Mouse (Mus musculus): Measurements from ENCODE around the gene Serpina16.

DNA sequence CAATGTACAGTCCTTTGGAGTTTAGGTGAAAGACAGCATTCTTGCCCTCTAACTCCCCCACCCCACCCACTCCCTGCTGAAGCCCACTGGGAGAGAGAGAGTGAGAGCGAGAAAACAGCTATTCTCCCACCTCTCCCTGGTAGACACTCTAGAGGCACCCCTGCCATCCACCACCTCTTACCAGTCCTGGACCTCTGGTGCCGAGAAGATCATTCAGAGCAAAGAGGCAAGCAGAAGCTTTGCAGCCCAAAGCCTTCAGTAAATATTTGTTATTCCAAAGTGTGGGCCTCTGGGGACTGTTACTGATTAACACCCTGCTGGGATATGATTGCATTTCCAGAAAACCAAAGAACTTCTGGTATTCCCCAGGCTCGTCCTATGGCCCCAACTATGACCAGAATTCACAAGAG is 44.7 kb downstream of the Serpina16 start, which contains the start of gene Serpina10:
- TF ChIP-seq CTCF (IDR thresholded peaks at IDR 0.05; ENCODE audit: extremely low read depth, insufficient read length, insufficient replicate concordance, low read depth, low read length) (no peak), POLR2A (IDR thresholded peaks at IDR 0.05; ENCODE audit: low read depth, low read length) (no peak)

Data from small intestine, adult 2 months (tissue).